Mouse (Mus musculus): Measurements from ENCODE around the gene Ppp1r10. TPM values are rescaled to one million over a fixed set of nuclear protein-coding genes. Genes with fewer than 3 reads are reported as not detected.
A peak's percentile ranks its signal among the peaks of the same experiment; 100 is the strongest.

The Ppp1r10 gene
- polyA plus RNA-seq, 1 experiment from 2014 or later: 29.1 TPM

DNA sequence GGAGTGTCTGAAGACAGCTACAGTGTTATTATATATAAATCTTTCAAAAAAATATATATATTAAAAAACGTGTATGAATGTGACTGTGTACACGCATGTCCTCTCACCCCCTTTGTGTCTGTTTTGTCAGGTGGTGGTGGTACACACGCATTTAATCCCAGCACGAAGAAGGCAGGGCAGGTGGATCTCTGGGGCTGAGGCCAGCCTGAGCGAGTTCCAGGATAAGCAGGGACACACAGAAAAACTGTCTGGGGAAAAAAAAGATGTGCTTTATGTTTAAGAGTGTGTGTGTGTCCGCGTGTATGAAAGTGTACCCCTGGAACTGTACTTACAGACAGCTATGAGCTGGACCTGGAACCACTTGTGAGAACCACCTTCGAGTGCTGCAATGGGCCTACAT is 38.4 kb downstream of the Ppp1r10 start:
- peaks cover 42% of the 10 kb centered on the region for H3K36me3 ChIP-seq (ENCODE audit: control insufficient read depth, insufficient read depth, low read length)
- H3K27me3 ChIP-seq (replicated peaks; ENCODE audit: control insufficient read depth, insufficient read depth, low read length): no peaks in the 10 kb centered on the region
- H3K4me3 ChIP-seq (ENCODE audit: low read depth, low read length): no peak overlapping the region
- H3K27ac ChIP-seq (replicated peaks; ENCODE audit: low read depth, low read length): no peak overlapping the region
- ATAC-seq (ENCODE audit: low read depth): no peak
- no peaks in the 10 kb centered on the region for H3K4me1 ChIP-seq (ENCODE audit: control insufficient read depth, insufficient read depth, low read length)
- DNase-seq (ENCODE audit: low spot score): no peak
- no peaks in the 10 kb centered on the region for H3K9me3 ChIP-seq (ENCODE audit: control insufficient read depth, low read length)
- no peak overlapping the region for H3K4me2 ChIP-seq (ENCODE audit: low read depth, low read length)
- no peak overlapping the region for H3K9ac ChIP-seq (ENCODE audit: low read depth, low read length)
- WGBS: 77% methylated on average over 8 of the region's 8 CpGs

DNA sequence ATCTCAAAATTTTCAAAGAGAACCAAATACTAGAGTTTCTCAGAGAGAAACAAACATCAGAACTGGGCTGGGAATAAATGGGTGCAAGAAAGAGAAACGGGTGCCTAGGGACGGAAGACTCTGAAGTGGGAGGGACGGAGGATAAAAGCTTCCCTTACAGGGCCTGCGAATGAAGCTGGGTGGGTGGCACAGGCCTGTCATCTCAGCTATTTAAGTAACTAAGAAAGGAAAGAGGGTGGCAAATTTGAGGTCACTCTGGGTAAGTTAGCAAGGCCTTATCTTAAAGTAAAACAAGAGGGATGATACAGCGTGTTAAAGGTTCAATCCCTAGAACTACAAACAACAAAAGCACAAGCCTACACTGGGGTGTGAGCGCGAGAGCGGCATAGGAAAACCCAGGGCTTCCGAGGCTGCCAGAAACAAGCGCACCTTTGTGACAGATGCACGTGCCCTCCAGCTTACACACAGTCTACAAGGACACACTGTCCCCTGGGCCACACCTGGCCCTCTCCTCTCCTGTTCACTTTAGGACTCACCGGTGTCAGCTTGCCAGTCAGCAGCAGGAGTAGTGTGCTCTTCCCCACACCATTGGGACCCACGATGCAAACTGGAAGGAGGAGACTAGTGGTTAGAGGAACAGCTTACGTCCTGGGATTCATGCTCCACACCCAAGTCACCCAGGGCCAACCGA is 42.4 kb downstream of the Ppp1r10 start:
- Histone ChIP-seq H3K27me3 (replicated peaks; ENCODE audit: control insufficient read depth, insufficient read depth, low read length) (no peaks in the 10 kb centered on the region), H3K4me2 (ENCODE audit: low read depth, low read length) (no peak overlapping the region), H3K9me3 (ENCODE audit: control insufficient read depth, low read length) (no peaks in the 10 kb centered on the region), H3K4me3 (ENCODE audit: low read depth, low read length) (no peak overlapping the region), H3K27ac (replicated peaks; ENCODE audit: low read depth, low read length) (no peak overlapping the region), H3K36me3 (ENCODE audit: control insufficient read depth, insufficient read depth, low read length) (peaks cover 83% of the 10 kb centered on the region), H3K4me1 (ENCODE audit: control insufficient read depth, insufficient read depth, low read length) (no peaks in the 10 kb centered on the region), H3K9ac (ENCODE audit: low read depth, low read length) (no peak overlapping the region)
- DNase-seq (ENCODE audit: low spot score): no peak
- ATAC-seq (ENCODE audit: low read depth): no peak
- 93% methylated on average over 15 of the region's 15 CpGs for WGBS

DNA sequence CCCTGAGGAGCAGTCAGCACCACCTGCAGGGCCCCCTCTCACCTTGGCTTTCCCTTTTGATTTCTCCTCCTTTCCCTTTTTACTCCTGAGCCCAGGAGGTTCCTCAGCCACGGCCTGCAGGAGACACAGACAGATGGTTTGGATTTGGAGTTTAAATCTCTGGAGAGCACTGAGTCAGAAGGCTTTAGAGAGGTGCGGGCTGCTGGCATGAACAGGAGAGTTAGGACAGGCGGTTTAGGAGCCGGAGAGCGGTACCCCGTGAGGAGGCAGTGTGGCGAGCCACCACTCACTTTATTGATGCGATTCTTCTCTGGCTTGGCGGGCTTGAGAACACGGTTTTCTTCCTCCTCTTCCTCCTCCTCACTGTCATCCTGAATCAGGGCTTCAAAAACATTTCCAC is 47.0 kb downstream of the Ppp1r10 start:
- Histone ChIP-seq H3K27ac (replicated peaks; ENCODE audit: low read depth, low read length) (no peak overlapping the region), H3K4me2 (ENCODE audit: low read depth, low read length) (no peak overlapping the region), H3K9ac (ENCODE audit: low read depth, low read length) (no peak overlapping the region), H3K9me3 (ENCODE audit: control insufficient read depth, low read length) (no peaks in the 10 kb centered on the region), H3K27me3 (replicated peaks; ENCODE audit: control insufficient read depth, insufficient read depth, low read length) (no peaks in the 10 kb centered on the region), H3K4me1 (ENCODE audit: control insufficient read depth, insufficient read depth, low read length) (peaks cover 1% of the 10 kb centered on the region; the same call in 1 of the 2 replicates), H3K4me3 (ENCODE audit: low read depth, low read length) (no peak overlapping the region), H3K36me3 (ENCODE audit: control insufficient read depth, insufficient read depth, low read length) (peaks cover 68% of the 10 kb centered on the region)
- DNase-seq (ENCODE audit: low spot score) (no peak), ATAC-seq (ENCODE audit: low read depth) (no peak)
- WGBS: 81% methylated on average over 10 of the region's 10 CpGs

DNA sequence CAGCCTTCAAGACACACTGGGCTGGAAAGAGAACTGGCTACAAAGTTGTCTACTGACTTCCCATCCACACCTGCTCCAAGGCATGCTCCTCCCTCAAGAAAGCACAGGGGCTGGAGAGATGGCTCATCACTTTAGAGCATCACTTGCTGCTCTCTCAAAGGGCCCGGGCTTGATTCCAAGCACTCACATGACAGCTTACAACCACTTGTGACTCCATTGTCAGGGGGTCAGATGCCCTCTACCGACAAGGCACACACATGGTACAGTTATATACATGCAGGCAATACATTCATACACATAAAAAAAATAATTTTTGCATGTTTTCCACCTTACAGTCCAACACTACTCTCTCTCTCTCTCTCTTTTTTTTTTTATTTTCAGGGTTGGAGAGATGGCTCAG is 51.4 kb downstream of the Ppp1r10 start:
- Histone ChIP-seq H3K36me3 (ENCODE audit: control insufficient read depth, insufficient read depth, low read length) (peaks cover 32% of the 10 kb centered on the region), H3K4me2 (ENCODE audit: low read depth, low read length) (no peak overlapping the region), H3K27ac (replicated peaks; ENCODE audit: low read depth, low read length) (no peak overlapping the region), H3K4me3 (ENCODE audit: low read depth, low read length) (no peak overlapping the region), H3K27me3 (replicated peaks; ENCODE audit: control insufficient read depth, insufficient read depth, low read length) (no peaks in the 10 kb centered on the region), H3K9me3 (ENCODE audit: control insufficient read depth, low read length) (no peaks in the 10 kb centered on the region), H3K9ac (ENCODE audit: low read depth, low read length) (no peak overlapping the region), H3K4me1 (ENCODE audit: control insufficient read depth, insufficient read depth, low read length) (peaks cover 16% of the 10 kb centered on the region)
- DNase-seq (ENCODE audit: low spot score) (no peak), ATAC-seq (ENCODE audit: low read depth) (no peak)
- 92% methylated on average over 2 of the region's 2 CpGs for WGBS

DNA sequence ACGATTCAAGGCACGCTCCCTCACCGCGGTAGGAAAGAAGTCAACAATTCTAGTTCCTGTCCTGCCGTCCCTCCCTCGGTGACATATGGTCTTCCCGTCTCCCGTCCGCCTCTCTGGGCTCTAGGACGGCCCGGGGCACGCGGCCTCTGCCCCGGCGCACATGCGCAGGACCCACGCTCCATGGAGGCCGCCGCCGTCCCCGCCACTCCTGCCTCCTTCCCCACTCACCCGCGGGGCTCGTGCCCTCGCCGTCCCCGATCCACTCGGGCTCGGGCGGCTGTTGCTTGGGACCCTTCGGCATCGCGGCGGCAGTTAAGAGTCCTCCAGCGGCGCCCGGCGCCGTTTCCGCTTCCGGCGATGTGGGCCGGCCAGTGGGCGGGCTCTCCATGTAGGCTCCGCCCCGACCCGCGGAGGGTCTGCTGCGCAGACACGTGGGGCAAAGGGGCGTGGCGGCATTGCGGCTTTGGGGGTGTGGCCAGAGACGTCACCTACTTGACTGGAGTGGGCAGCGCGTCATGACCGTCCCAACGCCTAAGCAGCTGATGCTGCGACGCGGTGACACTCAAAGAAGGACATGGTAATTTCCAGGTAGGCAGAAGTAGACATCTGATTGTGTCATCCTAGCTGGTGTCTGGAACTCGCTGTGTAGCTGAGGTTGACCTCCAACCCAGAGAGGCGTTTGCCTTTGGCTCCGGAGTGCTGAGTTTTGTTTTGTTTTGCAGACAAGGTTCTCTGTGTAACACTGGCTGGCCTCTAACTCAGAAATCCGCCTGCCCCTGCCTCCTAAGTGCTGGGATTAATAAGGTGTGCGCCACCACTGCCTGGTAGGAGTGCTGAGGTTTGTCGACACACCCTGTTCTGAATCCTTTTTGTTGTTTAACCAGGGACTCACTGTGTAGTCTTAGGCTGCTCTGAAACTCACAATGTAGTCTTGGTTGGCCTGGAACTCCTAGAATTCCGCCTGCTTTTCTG is 53.5 kb downstream of the Ppp1r10 start, which contains the start of gene Abcf1:
Abcf1 (minus strand) TSS at position 344 of the 972 bp plus-strand sequence.
- peak within 1 kb of the TSS; percentile 83 for H3K27ac ChIP-seq (replicated peaks; ENCODE audit: low read depth, low read length)
- peaks cover 16% of the 10 kb centered on the region for H3K4me1 ChIP-seq (ENCODE audit: control insufficient read depth, insufficient read depth, low read length)
- WGBS: under 1% methylated on average over 45 of the region's 68 CpGs
- ATAC-seq (ENCODE audit: low read depth): peak; percentile 94
- peak within 1 kb of the TSS; percentile 93 for H3K4me3 ChIP-seq (ENCODE audit: low read depth, low read length)
- H3K9ac ChIP-seq (ENCODE audit: low read depth, low read length): peak within 1 kb of the TSS; percentile 85
- H3K27me3 ChIP-seq (replicated peaks; ENCODE audit: control insufficient read depth, insufficient read depth, low read length): no peaks in the 10 kb centered on the region
- peaks cover 30% of the 10 kb centered on the region for H3K36me3 ChIP-seq (ENCODE audit: control insufficient read depth, insufficient read depth, low read length)
- no peaks in the 10 kb centered on the region for H3K9me3 ChIP-seq (ENCODE audit: control insufficient read depth, low read length)
- H3K4me2 ChIP-seq (ENCODE audit: low read depth, low read length): peak within 1 kb of the TSS; percentile 71
- peak; percentile 98 for DNase-seq (ENCODE audit: low spot score)

DNA sequence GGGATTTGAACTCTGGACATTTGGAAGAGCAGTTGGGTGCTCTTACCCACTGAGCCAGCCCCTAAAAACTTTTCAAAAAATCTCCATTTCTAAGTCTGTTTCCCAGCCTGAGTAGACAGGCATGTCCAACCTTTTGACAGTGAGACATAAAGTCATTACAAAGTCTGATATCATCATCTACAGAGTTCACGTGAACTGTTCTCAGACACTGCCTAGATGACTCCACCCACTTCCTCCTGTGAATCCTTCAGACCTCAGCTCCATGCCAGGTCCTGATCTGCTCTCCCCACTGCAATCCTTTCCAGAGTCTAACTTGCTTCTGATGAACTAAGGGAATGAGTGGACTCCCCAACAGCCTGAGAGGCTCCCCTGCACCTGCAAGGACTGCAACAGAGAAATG is 55.9 kb downstream of the Ppp1r10 start:
- 60% methylated on average over 1 of the region's 1 CpGs for WGBS
- Histone ChIP-seq H3K4me2 (ENCODE audit: low read depth, low read length) (no peak overlapping the region), H3K27ac (replicated peaks; ENCODE audit: low read depth, low read length) (no peak overlapping the region), H3K27me3 (replicated peaks; ENCODE audit: control insufficient read depth, insufficient read depth, low read length) (no peaks in the 10 kb centered on the region), H3K4me3 (ENCODE audit: low read depth, low read length) (no peak overlapping the region), H3K4me1 (ENCODE audit: control insufficient read depth, insufficient read depth, low read length) (peaks cover 16% of the 10 kb centered on the region), H3K36me3 (ENCODE audit: control insufficient read depth, insufficient read depth, low read length) (peaks cover 53% of the 10 kb centered on the region), H3K9me3 (ENCODE audit: control insufficient read depth, low read length) (no peaks in the 10 kb centered on the region), H3K9ac (ENCODE audit: low read depth, low read length) (no peak overlapping the region)
- ATAC-seq (ENCODE audit: low read depth): no peak
- DNase-seq (ENCODE audit: low spot score): no peak

DNA sequence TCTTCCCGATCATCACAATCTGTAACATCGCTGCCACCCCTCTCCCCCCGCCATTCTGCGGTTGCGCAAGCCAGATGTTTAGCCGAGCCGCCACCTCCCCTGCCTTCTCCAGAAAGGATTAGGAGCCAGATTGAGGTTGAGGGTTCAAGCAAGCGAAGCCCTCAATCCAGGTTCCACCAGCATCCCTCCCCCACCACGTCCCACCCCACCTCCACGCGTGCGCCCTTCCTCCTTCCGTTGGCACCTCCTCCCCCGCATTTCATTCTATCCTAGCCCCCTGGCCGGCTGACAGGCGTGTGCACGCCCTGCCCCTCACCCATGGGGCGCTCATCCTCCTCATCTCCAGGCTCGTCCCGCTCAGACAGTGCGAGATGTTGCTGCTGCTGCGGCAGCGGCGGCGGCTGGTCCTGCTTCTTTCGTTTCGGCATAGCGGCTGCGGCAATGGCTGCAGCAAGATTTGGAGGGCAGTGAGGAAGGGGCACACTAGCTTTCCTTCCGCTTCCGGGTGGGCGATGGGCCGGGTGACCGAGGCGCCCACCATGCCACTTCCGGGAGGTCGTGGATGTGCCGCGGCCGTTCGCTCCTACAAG is 62.7 kb downstream of the Ppp1r10 start:
- H3K27ac ChIP-seq (replicated peaks; ENCODE audit: low read depth, low read length): peak overlapping the region; percentile 98
- DNase-seq (ENCODE audit: low spot score): peak; percentile 92
- 1% methylated on average over 32 of the region's 41 CpGs for WGBS
- no peaks in the 10 kb centered on the region for H3K9me3 ChIP-seq (ENCODE audit: control insufficient read depth, low read length)
- H3K9ac ChIP-seq (ENCODE audit: low read depth, low read length): peak overlapping the region; percentile 81
- 0 out of 2 replicates have a peak, but pooled peaks cover 3% of the 10 kb centered on the region for H3K4me1 ChIP-seq (ENCODE audit: control insufficient read depth, insufficient read depth, low read length)
- H3K36me3 ChIP-seq (ENCODE audit: control insufficient read depth, insufficient read depth, low read length): peaks cover 57% of the 10 kb centered on the region
- H3K4me3 ChIP-seq (ENCODE audit: low read depth, low read length): peak overlapping the region; percentile 90
- H3K27me3 ChIP-seq (replicated peaks; ENCODE audit: control insufficient read depth, insufficient read depth, low read length): no peaks in the 10 kb centered on the region
- peak; percentile 84 for ATAC-seq (ENCODE audit: low read depth)
- H3K4me2 ChIP-seq (ENCODE audit: low read depth, low read length): peak overlapping the region; percentile 68

All from embryonic facial prominence, embryonic 14.5 days (tissue).